Mouse (Mus musculus): ENCODE measurements around the gene Ccdc102a. TPM values are rescaled to one million over a fixed set of nuclear protein-coding genes. Genes with fewer than 3 reads are reported as not detected.

Ccdc102a gene
- total RNA-seq, 2 experiments from 2014 or later, result 2.0 to 2.3 TPM

Other genes with a start within 250 kb of the Ccdc102a start
- gene Pllp, start 221.8 kb downstream of the Ccdc102a start, total RNA-seq (2021), result 10 to 100 TPM; 62.1 to 74.8 TPM
- not detected for gene Ccl22, start 172.5 kb downstream of the Ccdc102a start, total RNA-seq (2021)
- 100 to 1,000 TPM; 490 to 500 TPM for gene Cx3cl1, start 146.1 kb downstream of the Ccdc102a start, total RNA-seq (2021)
- gene Ccl17, start 107.6 kb downstream of the Ccdc102a start, total RNA-seq (2021), result 1 to 10 TPM; 3.3 to 5.2 TPM
- gene Coq9, start 79.8 kb downstream of the Ccdc102a start, total RNA-seq (2021), result 10 to 100 TPM; 81.5 to 96.6 TPM
- 10 to 100 TPM; 70.8 to 71.9 TPM for gene Ciapin1, start 79.7 kb downstream of the Ccdc102a start, total RNA-seq (2021)
- 10 to 100 TPM; 65.6 to 67.4 TPM for gene Polr2c, start 60.6 kb downstream of the Ccdc102a start, total RNA-seq (2021)
- 10 to 100 TPM; 31.2 to 32.7 TPM for gene Dok4, start 41.8 kb downstream of the Ccdc102a start, total RNA-seq (2021)
- under 1 TPM in 1 of 2 experiments, not detected in 1; 0.87 TPM for gene Adgrg5, start 5.6 kb upstream of the Ccdc102a start, total RNA-seq (2021)
- gene Adgrg1, start 56.7 kb upstream of the Ccdc102a start, total RNA-seq (2021), result 100 to 1,000 TPM; 101 to 103 TPM
- gene Adgrg3, start 99.6 kb upstream of the Ccdc102a start, total RNA-seq (2021), result under 1 TPM; 0.21 to 0.22 TPM
- 1 to 10 TPM; 1.4 to 1.5 TPM for gene Drc7, start 137.0 kb upstream of the Ccdc102a start, total RNA-seq (2021)
- 10 to 100 TPM; 40.1 to 45.4 TPM for gene Katnb1, start 163.1 kb upstream of the Ccdc102a start, total RNA-seq (2021)